Comparison of ENCODE assay signal across 12 mouse cellular contexts in genomic region chr5:36007649-36008048, GRCm38 (mm10).
DNase-seq lines count a peak whose midpoint lies in the region; ATAC-seq and TF ChIP-seq lines count a peak whose summit lies in the region.
"Had no signal": no experiment of that assay in that cellular context is flagged by ENCODE, and none has a peak within 500 bp of the region (broad histone marks: within the 10 kb centered on the region; RNA-seq: fewer than 3 reads in every experiment).

No protein-coding gene starts in this region.

- H3K9me3 ChIP-seq in midbrain, embryonic 16.5 days (replicated peaks; ENCODE audit: control insufficient read depth, low read length, poor library complexity, severe bottlenecking), result no peaks in the 10 kb centered on the region
- no peaks in the 10 kb centered on the region for H3K9me3 ChIP-seq in intestine, postnatal 0 days (ENCODE audit: control insufficient read depth)
- H3K9me3 ChIP-seq in liver, postnatal 0 days (ENCODE audit: low read length), result no peaks in the 10 kb centered on the region

- no peak overlapping the region for H3K27ac ChIP-seq in cerebellum, adult 2 months (ENCODE audit: insufficient read depth, low read length)
- no peak overlapping the region for H3K27ac ChIP-seq in midbrain, embryonic 16.5 days (ENCODE audit: low read length)
- no peak overlapping the region for H3K27ac ChIP-seq in intestine, postnatal 0 days (ENCODE audit: low read depth, low read length)
- no peak overlapping the region for H3K27ac ChIP-seq in liver, postnatal 0 days (ENCODE audit: low read depth)

- peaks cover 9% of the 10 kb centered on the region; the same call in 1 of the 2 replicates for H3K4me1 ChIP-seq in cerebellum, adult 2 months (ENCODE audit: control insufficient read depth, insufficient read depth, low read length)
- no peaks in the 10 kb centered on the region for H3K4me1 ChIP-seq in midbrain, embryonic 16.5 days (ENCODE audit: control insufficient read depth, insufficient read depth, low read length)
- H3K4me1 ChIP-seq in intestine, postnatal 0 days (replicated peaks; ENCODE audit: control insufficient read depth, insufficient read depth, low read length), result no peaks in the 10 kb centered on the region
- no peaks in the 10 kb centered on the region for H3K4me1 ChIP-seq in liver, postnatal 0 days (ENCODE audit: insufficient read depth)

- H3K36me3 ChIP-seq in midbrain, embryonic 16.5 days (ENCODE audit: control insufficient read depth, insufficient read depth, low read length), result no peaks in the 10 kb centered on the region
- H3K36me3 ChIP-seq in intestine, postnatal 0 days (ENCODE audit: control insufficient read depth, insufficient read depth), result no peaks in the 10 kb centered on the region
- H3K36me3 ChIP-seq in liver, postnatal 0 days (replicated peaks; ENCODE audit: insufficient read depth, low read length), result no peaks in the 10 kb centered on the region

- H3K27me3 ChIP-seq in cerebellum, adult 2 months (ENCODE audit: control insufficient read depth, insufficient read depth, low read length), result no peaks in the 10 kb centered on the region; the same call in 1 of the 2 replicates
- no peaks in the 10 kb centered on the region for H3K27me3 ChIP-seq in midbrain, embryonic 16.5 days (ENCODE audit: control insufficient read depth, insufficient read depth, low read depth, low read length)
- H3K27me3 ChIP-seq in intestine, postnatal 0 days (replicated peaks; ENCODE audit: control insufficient read depth, insufficient read depth, low read length), result no peaks in the 10 kb centered on the region
- no peaks in the 10 kb centered on the region for H3K27me3 ChIP-seq in liver, postnatal 0 days (ENCODE audit: insufficient read depth, low read length)

- H3K4me3 ChIP-seq in cerebellum, adult 2 months (replicated peaks; ENCODE audit: insufficient read depth, low read depth, low read length), result no peak overlapping the region
- H3K4me3 ChIP-seq in midbrain, embryonic 16.5 days (ENCODE audit: low read depth, low read length), result no peak overlapping the region
- no peak overlapping the region for H3K4me3 ChIP-seq in intestine, postnatal 0 days (ENCODE audit: low read depth, low read length)
- H3K4me3 ChIP-seq in liver, postnatal 0 days (ENCODE audit: low read depth, low read length), result no peak overlapping the region
- H3K4me3 ChIP-seq: erythroblast, embryonic 14.5 days had no signal

- no peak for TF ChIP-seq CTCF in cerebellum, adult 2 months (IDR thresholded peaks at IDR 0.05; ENCODE audit: borderline replicate concordance, insufficient read depth, low read depth, low read length)
- no peak for TF ChIP-seq CTCF in intestine, postnatal 0 days (IDR thresholded peaks at IDR 0.05; ENCODE audit: low read depth)
- TF ChIP-seq CTCF in liver, postnatal 0 days (IDR thresholded peaks at IDR 0.05; ENCODE audit: low read depth), result no peak

- TF ChIP-seq EP300 in liver, postnatal 0 days (IDR thresholded peaks at IDR 0.05; ENCODE audit: low read depth), result no peak

- intact Hi-C loops in heart, postnatal 10 days (cut with DNase I), result no loop called here

- 8% methylated on average over 10 of the region's 10 CpGs for WGBS in cerebellum, adult 2 months
- 59% methylated on average over 10 of the region's 10 CpGs for WGBS in midbrain, embryonic 16.5 days
- 83% methylated on average over 10 of the region's 10 CpGs for WGBS in intestine, postnatal 0 days
- WGBS in liver, postnatal 0 days (ENCODE audit: insufficient replicate concordance), result 79% methylated on average over 10 of the region's 10 CpGs

- DNase-seq in layer of hippocampus, adult 11-12 months (ENCODE audit: low spot score), result peak; percentile 28
- no peak for DNase-seq in layer of hippocampus, postnatal 25 days (ENCODE audit: extremely low spot score in 1 of 2, low spot score in 1 of 2)
- peak; percentile 32 to 51 for DNase-seq in cerebellum, adult 2 months
- peak; percentile 40 to 47 for DNase-seq in heart, postnatal 10 days
- DNase-seq in frontal cortex, postnatal 36 days (ENCODE audit: low spot score in 2 of 2), result no peak
- DNase-seq in liver, postnatal 0 days, result no peak
- DNase-seq: kidney, postnatal 36 days; lung, postnatal 4 days; thymus, postnatal 36 days had no signal

- no peak overlapping the region for H3K4me2 ChIP-seq in midbrain, embryonic 16.5 days (ENCODE audit: low read length)
- H3K4me2 ChIP-seq in intestine, postnatal 0 days (replicated peaks; ENCODE audit: low read depth), result no peak overlapping the region
- no peak overlapping the region for H3K4me2 ChIP-seq in liver, postnatal 0 days (ENCODE audit: low read depth, low read length)

- no peak overlapping the region for H3K9ac ChIP-seq in midbrain, embryonic 16.5 days (ENCODE audit: low read depth, low read length)
- H3K9ac ChIP-seq in intestine, postnatal 0 days (ENCODE audit: low read depth, low read length), result no peak overlapping the region
- no peak overlapping the region for H3K9ac ChIP-seq in liver, postnatal 0 days (replicated peaks)

- ATAC-seq in midbrain, embryonic 16.5 days, result 0 out of 2 replicates have a peak, but pooled peaks have one; percentile 36
- ATAC-seq in intestine, postnatal 0 days, result no peak
- ATAC-seq in liver, postnatal 0 days, result no peak

- no peak for TF ChIP-seq POLR2A in cerebellum, adult 2 months (IDR thresholded peaks at IDR 0.05; ENCODE audit: borderline replicate concordance, insufficient read depth, low read length)

Comparison
In these comparisons a context has a peak if more than half of its experiments do, and no peak if none do; other contexts are left out.
1. DNase-seq: peak in layer of hippocampus, adult 11-12 months (single experiment), cerebellum, adult 2 months (2 of 2) and heart, postnatal 10 days (2 of 2); none in layer of hippocampus, postnatal 25 days (0 of 2), frontal cortex, postnatal 36 days (0 of 2) and liver, postnatal 0 days (single experiment).